Mouse (Mus musculus): ENCODE measurements around the gene Lpar3.

DNA sequence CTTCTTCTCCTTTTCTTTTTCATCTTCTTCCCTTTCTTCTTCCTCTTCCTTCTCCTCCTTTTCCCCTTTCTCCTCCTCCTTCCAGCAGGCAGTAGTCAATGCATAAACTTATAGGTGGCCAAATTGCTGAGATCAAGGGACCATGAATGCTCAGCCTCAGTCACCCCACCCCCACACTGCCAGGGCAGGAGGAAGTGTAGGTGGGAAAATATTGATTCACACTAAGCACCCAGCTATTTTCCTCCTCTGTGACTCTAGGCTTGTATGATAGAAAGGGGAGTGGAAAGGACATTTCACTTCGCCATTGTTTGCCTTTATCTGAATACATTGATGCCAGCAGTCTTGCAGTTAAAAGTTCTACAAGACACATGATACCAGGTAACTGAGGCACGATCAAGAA lies 13.3 kb upstream of the Lpar3 start:
- no peak for TF ChIP-seq CTCF (conservative IDR thresholded peaks at IDR 0.05; ENCODE audit: insufficient read depth, insufficient read length, low read depth, low read length)
- no peak for TF ChIP-seq POLR2A (IDR thresholded peaks at IDR 0.05; ENCODE audit: low read depth, low read length)

Measured in kidney, adult 2 months (tissue).